Mouse (Mus musculus) heart, embryonic 16.5 days (tissue): ENCODE results near the gene Gm5426. TPM values are rescaled to one million over a fixed set of nuclear protein-coding genes. Genes with fewer than 3 reads are reported as not detected.

Experiments
- ATAC-seq: fragments of 200-750 bp; cut with Nextera tagmentation; replicated peaks from 2 replicates; pipeline ENCODE4 v1.8.0; 2017; ENCODE audit warnings: moderate number of reproducible peaks; ENCODE audit not compliant: insufficient read depth, low FRiP score; ENCODE audit errors: extremely low read depth
- H3K27ac ChIP-seq: fragments of 300-500 bp; sonication (generic); 2 replicates; pipeline ENCODE4 v1.5.1; 2014; ENCODE audit warnings: mild to moderate bottlenecking, low read length, control low read depth, moderate library complexity
- H3K27me3 ChIP-seq: fragments of 300-500 bp; sonication (generic); 2 replicates; pipeline ENCODE4 v1.6.1; 2014; ENCODE audit warnings: low read length, mixed read lengths; ENCODE audit not compliant: control insufficient read depth, insufficient read depth
- H3K36me3 ChIP-seq: fragments of 300-500 bp; sonication (generic); 2 replicates; pipeline ENCODE4 v1.6.1; 2014; ENCODE audit not compliant: control insufficient read depth, insufficient read depth
- H3K4me1 ChIP-seq: fragments of 300-500 bp; sonication (generic); 2 replicates; pipeline ENCODE4 v1.6.1; 2014; ENCODE audit warnings: low read length, mixed read lengths; ENCODE audit not compliant: control insufficient read depth, insufficient read depth
- H3K4me2 ChIP-seq: fragments of 300-500 bp; sonication (generic); 2 replicates; pipeline ENCODE4 v1.6.1; 2014; ENCODE audit warnings: low read depth, mild to moderate bottlenecking, control low read depth, low read length
- H3K4me3 ChIP-seq: fragments of 300-500 bp; sonication (generic); 2 replicates; pipeline ENCODE4 v1.5.1; 2014; ENCODE audit warnings: mild to moderate bottlenecking, control low read depth, low read length
- H3K9ac ChIP-seq: fragments of 300-500 bp; sonication (generic); 2 replicates; pipeline ENCODE4 v1.6.1; 2014; ENCODE audit warnings: low read length, control low read depth
- H3K9me3 ChIP-seq: fragments of 300-500 bp; sonication (generic); replicated peaks from 2 replicates; pipeline ENCODE4 v1.6.1; 2016; ENCODE audit warnings: low read length; ENCODE audit not compliant: control insufficient read depth
- WGBS: fragments of 180-500 bp; shearing (Covaris S2); extraction: QIAGEN DNeasy Blood & Tissue Kit; methylation state at CpG from one replicate; pipeline ENCODE4 v1.1.7; 2014; 5-methylcytosine and 5-hydroxymethylcytosine counted together
- polyA plus RNA-seq: library from polyadenylated mRNA; unstranded; fragments of >200 nt; fragmentation: Nextera tagmentation; extraction: Ambion mirVana; gene quantifications from 2 replicates; pipeline ENCODE4 v1.2.1, GENCODE M21; 2015

Gene Gm5426
- polyA plus RNA-seq, 1 experiment from 2014 or later: not detected

- Histone ChIP-seq H3K9me3 (no peaks in the 10 kb centered on the region), H3K4me1 (no peaks in the 10 kb centered on the region), H3K4me3 (no peak overlapping the region), H3K36me3 (no peaks in the 10 kb centered on the region), H3K27me3 (no peaks in the 10 kb centered on the region), H3K4me2 (no peak overlapping the region), H3K27ac (no peak overlapping the region), H3K9ac (no peak overlapping the region)
- WGBS: 86% methylated on average over 2 of the region's 2 CpGs
- no peak for ATAC-seq
Observed at GRCm38 (mm10) chr10:96105124-96105523, 31.3 kb upstream of the Gm5426 start.

DNA sequence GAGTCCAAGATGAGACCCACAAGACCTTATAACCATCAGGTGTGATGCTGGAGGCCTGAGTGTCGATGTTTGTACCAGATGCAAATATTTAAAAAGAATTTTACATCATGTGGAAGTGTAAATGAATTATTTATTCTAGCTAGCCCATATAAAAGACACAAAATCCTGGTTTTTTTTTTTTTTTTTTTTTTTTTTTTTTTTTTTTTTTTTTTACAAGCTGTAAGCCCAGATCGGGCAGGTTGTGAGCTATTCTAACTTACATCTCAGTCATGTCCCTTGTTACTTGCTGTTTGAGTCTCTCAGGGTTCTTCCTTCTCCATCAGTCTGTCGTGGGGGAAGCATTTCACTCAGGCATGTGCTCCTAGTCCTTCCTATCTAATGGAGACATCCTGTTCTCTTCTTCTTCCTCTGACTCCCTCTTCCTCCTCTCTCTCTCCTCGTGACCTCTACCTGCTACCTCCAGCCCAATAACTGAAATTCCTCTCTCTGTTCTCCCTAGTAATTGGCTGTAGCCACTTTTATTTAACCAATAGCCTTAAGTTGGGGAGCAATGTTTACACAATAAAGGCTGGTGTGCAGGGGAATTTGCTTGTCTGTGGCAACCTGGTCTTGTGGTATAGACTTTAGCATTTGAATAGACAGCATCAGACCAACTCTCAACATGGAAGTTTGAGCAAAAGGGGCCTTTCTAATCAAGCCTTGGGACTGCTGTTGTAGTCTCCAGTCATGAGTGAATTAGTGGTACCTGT lies 29.3 kb upstream of the Gm5426 start:
- Histone ChIP-seq H3K4me1 (no peaks in the 10 kb centered on the region), H3K4me3 (no peak overlapping the region), H3K36me3 (no peaks in the 10 kb centered on the region), H3K9me3 (0 out of 2 replicates have a peak, but pooled peaks cover 4% of the 10 kb centered on the region), H3K27ac (no peak overlapping the region), H3K4me2 (no peak overlapping the region), H3K9ac (no peak overlapping the region), H3K27me3 (no peaks in the 10 kb centered on the region)
- WGBS: 52% methylated on average over 4 of the region's 4 CpGs
- ATAC-seq: no peak

DNA sequence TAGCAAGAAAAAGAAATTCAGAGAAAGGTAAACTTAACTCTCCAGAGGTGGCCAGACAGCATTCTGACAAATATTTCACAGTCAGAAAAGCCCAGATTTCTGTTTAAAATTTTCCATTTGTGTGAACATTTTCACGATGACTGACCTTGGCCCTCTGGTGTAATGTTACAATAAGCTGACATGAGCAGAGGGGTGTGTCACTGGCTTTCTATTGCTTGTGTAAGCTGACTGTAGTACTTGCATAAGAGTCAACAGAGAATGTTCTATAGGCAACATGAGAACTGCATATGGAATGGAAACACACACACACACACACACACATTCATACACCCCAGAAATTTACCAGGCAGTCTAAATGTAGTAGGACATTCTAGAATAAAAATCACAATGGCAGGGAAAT lies 28.6 kb upstream of the Gm5426 start:
- Histone ChIP-seq H3K9me3 (0 out of 2 replicates have a peak, but pooled peaks cover 4% of the 10 kb centered on the region), H3K27ac (no peak overlapping the region), H3K4me3 (no peak overlapping the region), H3K4me2 (no peak overlapping the region), H3K27me3 (no peaks in the 10 kb centered on the region), H3K4me1 (no peaks in the 10 kb centered on the region), H3K9ac (no peak overlapping the region), H3K36me3 (no peaks in the 10 kb centered on the region)
- no peak for ATAC-seq
- 53% methylated on average over 1 of the region's 1 CpGs for whole genome bisulfite sequencing

DNA sequence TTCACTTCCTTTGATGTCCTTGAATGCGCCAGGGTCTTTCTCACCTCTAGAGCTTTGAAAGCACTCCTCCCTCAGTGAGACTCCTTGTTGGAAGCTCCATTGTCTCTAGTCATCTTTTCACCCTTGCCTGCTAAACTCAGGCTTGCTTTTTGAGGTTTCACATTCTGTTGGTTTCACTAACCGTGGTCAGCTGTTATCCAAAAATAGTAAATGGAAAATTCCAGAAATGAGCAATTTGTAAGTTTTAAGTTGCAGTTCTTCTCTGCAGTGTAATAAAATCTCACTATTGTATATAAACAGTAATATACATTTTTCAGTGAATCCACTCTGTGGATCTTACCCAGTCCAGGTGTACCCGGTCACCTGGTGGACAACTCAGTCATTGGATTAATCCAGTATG lies 21.1 kb upstream of the Gm5426 start:
- no peaks in the 10 kb centered on the region for H3K4me1 ChIP-seq
- peaks cover 8% of the 10 kb centered on the region; the same call in 1 of the 2 replicates for H3K9me3 ChIP-seq
- no peak overlapping the region for H3K27ac ChIP-seq
- ATAC-seq: no peak
- H3K9ac ChIP-seq: no peak overlapping the region
- no peaks in the 10 kb centered on the region for H3K27me3 ChIP-seq
- H3K4me2 ChIP-seq: no peak overlapping the region
- 81% methylated on average over 3 of the region's 3 CpGs for WGBS
- no peak overlapping the region for H3K4me3 ChIP-seq
- no peaks in the 10 kb centered on the region for H3K36me3 ChIP-seq

DNA sequence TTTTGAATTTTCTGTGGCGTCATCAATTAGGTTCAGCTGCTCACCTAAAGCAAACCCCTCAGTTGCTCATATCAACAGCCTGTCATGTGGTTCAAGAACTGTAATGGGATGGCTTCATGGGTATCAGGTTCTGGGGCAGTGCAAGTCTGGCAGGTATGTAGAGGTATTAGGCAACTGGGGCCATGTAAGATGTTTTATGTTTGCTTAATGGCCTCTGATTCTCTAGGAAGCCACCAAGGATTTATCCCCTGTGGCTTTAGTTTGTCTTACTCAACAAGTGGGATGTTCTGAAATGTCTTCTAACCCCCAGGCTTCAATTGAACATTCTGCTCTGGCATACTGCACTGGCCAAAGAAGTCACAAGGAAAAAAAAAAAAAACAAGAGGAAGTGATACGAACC lies 15.6 kb upstream of the Gm5426 start:
- H3K27ac ChIP-seq: no peak overlapping the region
- ATAC-seq: no peak
- no peaks in the 10 kb centered on the region for H3K4me1 ChIP-seq
- H3K27me3 ChIP-seq: no peaks in the 10 kb centered on the region
- H3K9ac ChIP-seq: no peak overlapping the region
- 89% methylated on average over 2 of the region's 2 CpGs for WGBS
- no peaks in the 10 kb centered on the region for H3K36me3 ChIP-seq
- H3K9me3 ChIP-seq: peaks cover 3% of the 10 kb centered on the region; the same call in 1 of the 2 replicates
- H3K4me3 ChIP-seq: no peak overlapping the region
- H3K4me2 ChIP-seq: no peak overlapping the region

DNA sequence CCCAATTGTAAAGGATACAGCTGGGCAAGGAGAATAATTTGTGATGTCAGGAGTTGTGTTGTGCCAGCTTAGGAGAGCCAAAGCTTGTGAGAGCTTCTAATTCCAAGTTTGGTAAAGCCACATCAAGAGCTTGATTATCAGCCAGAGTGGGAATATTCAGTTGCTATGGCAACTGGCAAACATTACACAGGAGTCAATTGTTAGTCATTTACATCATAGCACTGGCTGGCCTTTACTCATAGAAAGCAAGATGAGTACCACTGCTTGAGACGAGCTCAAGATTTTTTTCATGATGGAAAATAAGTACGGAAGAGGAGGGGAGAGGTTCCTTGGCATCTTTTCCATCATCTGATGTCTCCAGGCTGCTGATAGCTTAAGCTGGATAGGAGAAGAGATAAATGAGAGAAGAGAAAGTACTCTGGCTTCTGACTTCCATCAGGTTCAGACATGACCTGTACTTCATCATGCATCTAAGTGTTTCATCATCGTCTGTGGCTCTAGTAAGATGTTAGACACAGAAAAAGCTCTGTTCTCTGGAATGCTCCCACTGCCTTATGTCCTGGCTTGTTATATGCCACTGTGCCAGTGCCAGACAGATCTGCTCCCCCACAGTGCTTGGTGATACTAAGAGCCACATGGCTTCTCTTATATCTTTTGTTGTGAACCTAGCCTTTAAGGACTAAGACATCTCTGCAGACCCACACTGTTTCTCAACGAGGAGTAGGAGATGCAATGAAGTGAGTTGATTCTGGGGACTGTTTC lies 15.0 kb upstream of the Gm5426 start:
- H3K4me2 ChIP-seq: no peak overlapping the region
- WGBS: 53% methylated on average over 4 of the region's 4 CpGs
- no peaks in the 10 kb centered on the region for H3K27me3 ChIP-seq
- H3K27ac ChIP-seq: no peak overlapping the region; the same call in 1 of the 2 replicates
- peaks cover 3% of the 10 kb centered on the region; the same call in 1 of the 2 replicates for H3K9me3 ChIP-seq
- no peak overlapping the region for H3K4me3 ChIP-seq
- H3K9ac ChIP-seq: no peak overlapping the region
- no peaks in the 10 kb centered on the region for H3K36me3 ChIP-seq
- H3K4me1 ChIP-seq: no peaks in the 10 kb centered on the region
- no peak; the same call in 1 of the 2 replicates for ATAC-seq

DNA sequence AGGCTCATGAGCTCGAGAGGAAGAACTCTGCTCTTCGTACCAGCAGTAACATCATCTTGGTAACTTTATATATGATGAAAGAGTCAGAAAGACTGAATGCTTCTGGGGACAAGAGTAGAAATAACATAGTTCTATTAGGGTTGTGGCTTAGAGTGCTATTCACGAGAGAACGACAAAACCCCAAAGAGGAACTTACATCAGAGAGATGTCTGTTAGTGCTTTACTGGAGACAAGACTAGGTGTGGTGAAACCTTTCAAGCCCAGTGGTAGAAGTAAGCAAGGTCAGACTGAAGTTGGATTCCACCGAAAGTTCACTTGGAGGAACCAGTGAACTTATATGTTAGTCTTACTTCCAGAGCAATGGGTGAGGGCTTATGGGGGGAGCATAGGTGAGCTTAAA lies 12.5 kb upstream of the Gm5426 start:
- Histone ChIP-seq H3K9ac (no peak overlapping the region), H3K36me3 (no peaks in the 10 kb centered on the region), H3K27ac (no peak overlapping the region), H3K4me2 (no peak overlapping the region), H3K4me1 (no peaks in the 10 kb centered on the region), H3K27me3 (no peaks in the 10 kb centered on the region), H3K4me3 (no peak overlapping the region), H3K9me3 (peaks cover 3% of the 10 kb centered on the region; the same call in 1 of the 2 replicates)
- 83% methylated on average over 5 of the region's 5 CpGs for WGBS
- ATAC-seq: no peak

- Histone ChIP-seq H3K4me2 (no peak overlapping the region), H3K27me3 (no peaks in the 10 kb centered on the region), H3K9me3 (no peaks in the 10 kb centered on the region), H3K27ac (no peak overlapping the region), H3K4me1 (no peaks in the 10 kb centered on the region), H3K4me3 (no peak overlapping the region), H3K9ac (no peak overlapping the region), H3K36me3 (no peaks in the 10 kb centered on the region)
- no peak for ATAC-seq
- 83% methylated on average over 1 of the region's 1 CpGs for WGBS
Observed at GRCm38 (mm10) chr10:96124290-96124689, 12.1 kb upstream of the Gm5426 start.

DNA sequence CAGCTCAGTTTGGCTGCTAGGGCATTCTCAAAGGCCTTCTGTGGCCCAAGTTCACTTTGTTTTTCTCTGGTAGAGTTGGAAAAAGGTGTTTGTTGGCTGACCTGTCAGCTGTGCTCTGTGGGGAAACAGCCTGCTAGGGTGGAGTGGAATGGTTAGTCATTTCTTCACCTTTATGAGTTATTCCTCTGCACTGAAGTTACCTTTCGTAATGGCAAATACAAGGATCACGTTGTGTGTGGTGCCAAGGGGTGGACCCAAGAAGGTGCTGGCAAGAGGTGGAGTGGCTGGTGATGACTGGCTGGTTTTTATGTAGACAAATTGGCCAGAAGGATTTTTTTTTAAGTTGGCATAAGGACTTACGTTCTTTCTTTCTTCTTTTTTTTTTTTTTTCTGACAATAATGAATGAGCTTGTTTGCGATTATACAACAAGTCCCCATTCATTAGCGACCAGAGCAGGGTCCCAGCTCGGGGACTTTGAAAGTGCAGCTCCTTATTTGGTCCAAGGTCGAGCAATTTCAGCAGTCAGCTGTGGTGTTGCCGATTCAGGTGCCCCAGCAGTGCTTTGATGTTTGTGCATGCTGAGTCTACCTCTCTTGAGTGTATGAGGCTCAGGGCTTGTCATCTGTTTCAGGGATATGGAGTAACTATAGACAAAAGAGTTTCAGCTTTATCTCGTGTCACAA lies 10.5 kb upstream of the Gm5426 start:
- 59% methylated on average over 9 of the region's 9 CpGs for WGBS
- Histone ChIP-seq H3K36me3 (no peaks in the 10 kb centered on the region), H3K4me1 (no peaks in the 10 kb centered on the region), H3K4me3 (no peak overlapping the region), H3K4me2 (no peak overlapping the region), H3K27ac (no peak overlapping the region), H3K27me3 (no peaks in the 10 kb centered on the region), H3K9ac (no peak overlapping the region), H3K9me3 (no peaks in the 10 kb centered on the region)
- ATAC-seq: no peak
